Mouse (Mus musculus) ZHBTc4 (cell line): ENCODE measurements around the gene Rcc2.

Experiments used
- DNase-seq: peaks from one replicate; pipeline ENCODE4 v3.0.0-alpha.2; 2011; ENCODE audit warnings: low read depth, low spot score

Rcc2 gene

GRCm38 (mm10) chr4:140709617-140710016 lies 9.3 kb downstream of the Rcc2 start:
- no peak for DNase-seq

GRCm38 (mm10) chr4:140710781-140711180 lies 10.4 kb downstream of the Rcc2 start:
- no peak for DNase-seq

- DNase-seq, result no peak
Observed at GRCm38 (mm10) chr4:140711360-140711759, 11.0 kb downstream of the Rcc2 start.

GRCm38 (mm10) chr4:140713480-140714365 lies 13.4 kb downstream of the Rcc2 start:
- DNase-seq, result peak; percentile 93

- no peak for DNase-seq
Observed at GRCm38 (mm10) chr4:140714586-140714985, 14.2 kb downstream of the Rcc2 start.

GRCm38 (mm10) chr4:140716994-140717393 lies 16.7 kb downstream of the Rcc2 start:
- no peak for DNase-seq

- DNase-seq, result no peak
Observed at GRCm38 (mm10) chr4:140718436-140718835, 18.1 kb downstream of the Rcc2 start.

- DNase-seq, result no peak
Observed at GRCm38 (mm10) chr4:140720091-140720490, 19.8 kb downstream of the Rcc2 start.

GRCm38 (mm10) chr4:140721968-140722490 lies 21.7 kb downstream of the Rcc2 start:
- peak; percentile 54 for DNase-seq

GRCm38 (mm10) chr4:140722710-140723109 lies 22.4 kb downstream of the Rcc2 start:
- DNase-seq, result no peak

- no peak for DNase-seq
Observed at GRCm38 (mm10) chr4:140723192-140723591, 22.9 kb downstream of the Rcc2 start.

GRCm38 (mm10) chr4:140723801-140724200 lies 23.5 kb downstream of the Rcc2 start:
- peak; percentile 78 for DNase-seq

GRCm38 (mm10) chr4:140724739-140725138 lies 24.4 kb downstream of the Rcc2 start:
- no peak for DNase-seq

GRCm38 (mm10) chr4:140726907-140727306 lies 26.6 kb downstream of the Rcc2 start:
- no peak for DNase-seq

GRCm38 (mm10) chr4:140731654-140732053 lies 31.3 kb downstream of the Rcc2 start:
- DNase-seq, result peak; percentile 70

- peak; percentile 76 for DNase-seq
Observed at GRCm38 (mm10) chr4:140732871-140733270, 32.5 kb downstream of the Rcc2 start.

GRCm38 (mm10) chr4:140740655-140741054 lies 40.3 kb downstream of the Rcc2 start:
- DNase-seq, result no peak

- DNase-seq, result no peak
Observed at GRCm38 (mm10) chr4:140741401-140741800, 41.1 kb downstream of the Rcc2 start.

GRCm38 (mm10) chr4:140742543-140742942 lies 42.2 kb downstream of the Rcc2 start, which contains the start of gene Padi6:
TSS of gene Padi6 (minus strand) at chr4:140742643.
- no peak for DNase-seq

GRCm38 (mm10) chr4:140743086-140743485 lies 42.7 kb downstream of the Rcc2 start:
- DNase-seq, result no peak

- peak; percentile 86 for DNase-seq
Observed at GRCm38 (mm10) chr4:140744654-140745053, 44.3 kb downstream of the Rcc2 start.

- DNase-seq, result no peak
Observed at GRCm38 (mm10) chr4:140747978-140748377, 47.6 kb downstream of the Rcc2 start.

- DNase-seq, result peak; percentile 85
Observed at GRCm38 (mm10) chr4:140750328-140750727, 50.0 kb downstream of the Rcc2 start.
